Mouse (Mus musculus) forebrain, embryonic 14.5 days (tissue): ENCODE measurements around the gene Irs2. TPM values are rescaled to one million over a fixed set of nuclear protein-coding genes. Genes with fewer than 3 reads are reported as not detected.
A peak's percentile ranks its signal among the peaks of the same experiment; 100 is the strongest.

Experiments used
- ATAC-seq: fragments of 200-750 bp; cut with Nextera tagmentation; 2 replicates; pipeline ENCODE4 v1.8.0; 2017; ENCODE audit warnings: mild to moderate bottlenecking, moderate library complexity
- DNase-seq: peaks from one replicate; pipeline ENCODE4 v3.0.0-alpha.2; 2015; ENCODE audit warnings: low spot score
- H3K27ac ChIP-seq: fragments of 300-500 bp; sonication (generic); 2 replicates; pipeline ENCODE4 v1.5.1; 2014; ENCODE audit warnings: low read depth, mild to moderate bottlenecking, control low read depth, low read length, moderate library complexity
- H3K27me3 ChIP-seq: fragments of 300-500 bp; sonication (generic); replicated peaks from 2 replicates; pipeline ENCODE4 v1.6.1; 2014; ENCODE audit warnings: low read length, control low read depth, mixed read lengths; ENCODE audit not compliant: control insufficient read depth, insufficient read depth
- H3K36me3 ChIP-seq: fragments of 300-500 bp; sonication (generic); 2 replicates; pipeline ENCODE4 v1.6.1; 2014; ENCODE audit warnings: low read length, control low read depth; ENCODE audit not compliant: control insufficient read depth, insufficient read depth
- H3K4me1 ChIP-seq: fragments of 300-500 bp; sonication (generic); 2 replicates; pipeline ENCODE4 v1.6.1; 2014; ENCODE audit warnings: antibody characterized with exemption, low read length, control low read depth; ENCODE audit not compliant: control insufficient read depth, insufficient read depth
- H3K4me2 ChIP-seq: fragments of 300-500 bp; sonication (generic); 2 replicates; pipeline ENCODE4 v1.6.1; 2014; ENCODE audit warnings: mild to moderate bottlenecking, control low read depth, low read length
- H3K4me3 ChIP-seq: fragments of 300-500 bp; sonication (generic); 2 replicates; pipeline ENCODE4 v1.5.1; 2014; ENCODE audit warnings: low read depth, low read length, control low read depth
- H3K9ac ChIP-seq: fragments of 300-500 bp; sonication (generic); 2 replicates; pipeline ENCODE4 v1.6.1; 2014; ENCODE audit warnings: mild to moderate bottlenecking, low read length, control low read depth, moderate library complexity
- H3K9me3 ChIP-seq: fragments of 300-500 bp; sonication (generic); replicated peaks from 2 replicates; pipeline ENCODE4 v1.6.1; 2016; ENCODE audit warnings: low read length, control low read depth, mixed read lengths; ENCODE audit not compliant: control insufficient read depth
- WGBS: fragments of 180-500 bp; shearing (Covaris S2); extraction: QIAGEN DNeasy Blood & Tissue Kit; methylation state at CpG from one replicate; pipeline ENCODE4 v1.1.7; 2014; 5-methylcytosine and 5-hydroxymethylcytosine counted together
- polyA plus RNA-seq: library from polyadenylated mRNA; unstranded; fragments of >200 nt; fragmentation: Nextera tagmentation; extraction: Ambion mirVana; gene quantifications from 2 replicates; pipeline ENCODE4 v1.2.1, GENCODE M21; 2014

The Irs2 gene
- polyA plus RNA-seq, 1 experiment from 2014 or later: 3.9 TPM

DNA sequence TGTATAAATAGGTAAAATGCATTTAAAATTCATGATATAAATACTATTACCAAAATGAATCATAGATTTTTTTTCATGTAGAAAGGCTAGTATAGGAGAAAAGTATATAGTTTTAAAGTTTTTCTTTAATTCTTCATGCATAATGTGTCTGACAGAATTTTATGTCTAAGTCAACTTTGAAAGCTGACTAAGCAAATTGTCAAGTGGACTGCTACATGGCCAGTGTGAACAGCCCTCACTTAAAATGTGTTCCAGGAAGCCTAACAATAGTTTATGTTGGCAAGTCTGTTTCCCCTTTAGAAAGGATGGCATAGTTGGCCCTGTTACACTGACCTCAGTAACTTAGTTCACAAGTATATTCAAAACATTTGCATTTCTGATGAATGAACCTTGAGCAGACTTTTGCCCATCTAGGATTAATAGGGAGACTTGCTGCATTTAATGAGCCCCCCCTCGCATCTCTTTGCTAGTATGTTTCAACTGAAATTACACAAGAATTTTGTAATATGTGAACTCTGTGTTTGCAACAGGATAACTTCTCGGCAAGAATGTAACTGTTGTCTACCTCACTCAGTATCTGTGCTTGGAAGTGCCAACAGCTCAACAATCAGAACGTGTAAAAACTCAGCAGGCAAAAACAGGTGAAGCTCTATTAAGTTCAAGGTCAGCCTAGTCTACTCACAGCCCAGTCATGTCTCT, 3.7 kb upstream of the Irs2 start:
- Histone ChIP-seq H3K4me3 (no peak overlapping the region), H3K9ac (no peak overlapping the region), H3K4me1 (peaks cover 14% of the 10 kb centered on the region), H3K4me2 (no peak overlapping the region), H3K9me3 (no peaks in the 10 kb centered on the region), H3K27ac (no peak overlapping the region), H3K36me3 (no peaks in the 10 kb centered on the region), H3K27me3 (0 out of 2 replicates have a peak, but pooled peaks cover 3% of the 10 kb centered on the region)
- ATAC-seq (no peak), DNase-seq (no peak)
- WGBS: 76% methylated on average over 3 of the region's 3 CpGs

DNA sequence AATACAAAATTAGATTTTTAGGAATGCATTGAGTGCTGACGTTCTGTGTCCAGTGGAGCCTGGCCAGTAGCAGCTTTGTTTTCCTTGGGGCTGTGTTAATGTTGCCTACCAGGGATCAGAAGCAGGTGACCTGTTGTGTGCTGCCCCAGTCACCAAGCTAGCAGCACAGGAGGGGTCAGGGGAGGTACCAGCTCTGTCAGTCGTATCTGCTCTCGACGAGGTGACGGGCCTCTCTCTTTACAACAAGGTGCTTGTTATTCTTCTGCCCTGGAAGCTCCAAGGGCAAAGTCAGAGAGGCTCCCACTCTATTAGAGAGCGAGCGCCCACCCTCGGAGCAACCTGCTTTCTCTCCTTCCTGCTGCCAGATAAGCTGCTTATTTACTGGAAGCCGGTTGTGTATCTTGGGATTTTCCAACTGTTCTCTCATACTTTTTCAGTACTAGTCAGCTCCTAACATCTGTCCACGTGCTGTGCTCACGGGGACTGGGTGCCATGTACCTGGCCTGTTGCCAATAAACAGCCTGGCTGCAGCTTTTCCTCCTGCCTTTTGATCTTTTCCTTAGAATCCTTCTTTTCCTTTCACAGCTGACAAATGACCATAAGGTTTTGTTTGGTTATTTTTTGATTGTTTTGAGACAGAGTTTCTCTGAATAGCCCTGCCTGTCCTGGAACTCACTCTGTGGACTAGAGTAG, 2.8 kb upstream of the Irs2 start:
- Histone ChIP-seq H3K4me2 (0 out of 2 replicates have a peak overlapping the region, but pooled peaks have one; percentile 1), H3K27me3 (0 out of 2 replicates have a peak, but pooled peaks cover 3% of the 10 kb centered on the region), H3K27ac (no peak overlapping the region), H3K4me3 (no peak overlapping the region), H3K36me3 (peaks cover 1% of the 10 kb centered on the region; the same call in 1 of the 2 replicates), H3K9me3 (no peaks in the 10 kb centered on the region), H3K9ac (no peak overlapping the region), H3K4me1 (peaks cover 20% of the 10 kb centered on the region)
- DNase-seq: peak; percentile 39
- 13% methylated on average over 11 of the region's 11 CpGs for WGBS
- ATAC-seq: no peak

- Histone ChIP-seq H3K4me1 (peaks cover 27% of the 10 kb centered on the region), H3K4me2 (peak overlapping the region; percentile 93), H3K9me3 (no peaks in the 10 kb centered on the region), H3K4me3 (0 out of 2 replicates have a peak overlapping the region, but pooled peaks have one; percentile 75), H3K9ac (no peak overlapping the region), H3K27ac (peak overlapping the region; percentile 98; the same call in 1 of the 2 replicates), H3K27me3 (0 out of 2 replicates have a peak, but pooled peaks cover 3% of the 10 kb centered on the region), H3K36me3 (peaks cover 7% of the 10 kb centered on the region; the same call in 1 of the 2 replicates)
- 50% methylated on average over 11 of the region's 11 CpGs for WGBS
- ATAC-seq (no peak), DNase-seq (no peak)
Measured at GRCm38 (mm10) chr8:11010398-11010797, 2.1 kb upstream of the Irs2 start.

GRCm38 (mm10) chr8:11009431-11010071, 1.3 kb upstream of the Irs2 start:
- H3K4me1 ChIP-seq: peaks cover 35% of the 10 kb centered on the region

DNA sequence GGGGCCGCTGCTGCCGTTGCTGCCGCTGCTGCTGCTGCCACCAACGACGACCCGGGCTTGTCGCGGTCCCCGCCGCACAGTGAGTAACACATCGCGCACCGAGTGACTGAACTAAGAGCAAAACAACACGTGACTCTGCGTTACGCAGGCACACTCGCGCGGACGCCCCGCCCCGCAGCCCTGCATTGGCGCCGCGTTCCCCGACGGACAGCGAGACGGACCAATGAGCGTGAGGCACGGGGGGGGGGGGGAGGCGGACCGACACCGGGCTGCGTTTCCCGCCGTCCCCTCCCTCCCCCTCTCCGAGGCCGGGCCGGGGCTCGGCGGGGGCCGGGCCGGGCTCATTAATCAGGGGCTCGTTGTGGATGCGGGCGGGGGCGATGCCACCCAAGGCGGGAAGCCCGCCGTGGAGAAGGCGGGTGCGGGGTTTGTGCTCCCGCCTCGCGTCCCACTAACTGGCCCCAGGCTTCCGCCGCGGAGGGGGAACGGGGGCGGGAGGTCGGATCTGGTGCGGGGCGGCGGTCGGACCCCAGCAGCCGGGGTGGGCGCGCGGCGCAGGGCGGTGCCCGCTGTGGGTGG, 673 bp upstream of the Irs2 start:
- ATAC-seq (peak; percentile 92), DNase-seq (peak; percentile 99)
- Histone ChIP-seq H3K4me1 (peaks cover 42% of the 10 kb centered on the region), H3K27ac (peak overlapping the region; percentile 98), H3K4me3 (peak overlapping the region; percentile 75), H3K4me2 (peak overlapping the region; percentile 93), H3K27me3 (0 out of 2 replicates have a peak, but pooled peaks cover 3% of the 10 kb centered on the region), H3K9ac (peak overlapping the region; percentile 89), H3K9me3 (no peaks in the 10 kb centered on the region), H3K36me3 (peaks cover 12% of the 10 kb centered on the region; the same call in 1 of the 2 replicates)
- under 1% methylated on average over 44 of the region's 73 CpGs for WGBS

More at GRCm38 (mm10) chr8:11009431-11010071, 1.3 kb upstream of the Irs2 start:
- Histone ChIP-seq H3K9ac (peak overlapping the region; percentile 89), H3K4me3 (peak overlapping the region; percentile 75), H3K36me3 (peaks cover 12% of the 10 kb centered on the region; the same call in 1 of the 2 replicates), H3K27me3 (0 out of 2 replicates have a peak, but pooled peaks cover 3% of the 10 kb centered on the region), H3K4me2 (peak overlapping the region; percentile 93), H3K27ac (peak overlapping the region; percentile 98), H3K9me3 (no peaks in the 10 kb centered on the region)
- peak; percentile 92 for DNase-seq
- ATAC-seq: peak; percentile 70
- under 1% methylated on average over 43 of the region's 62 CpGs for WGBS

GRCm38 (mm10) chr8:11007581-11008378, 478 bp downstream of the Irs2 start:
- whole genome bisulfite sequencing: under 1% methylated on average over 86 of the region's 88 CpGs
- H3K27ac ChIP-seq: peak overlapping the region; percentile 98
- H3K9me3 ChIP-seq: no peaks in the 10 kb centered on the region
- peak overlapping the region; percentile 85 for H3K9ac ChIP-seq
- ATAC-seq: no peak
- H3K4me2 ChIP-seq: peak overlapping the region; percentile 93
- H3K4me3 ChIP-seq: peak overlapping the region; percentile 75
- DNase-seq: peak; percentile 65
- H3K36me3 ChIP-seq: peaks cover 12% of the 10 kb centered on the region; the same call in 1 of the 2 replicates
- H3K27me3 ChIP-seq: 0 out of 2 replicates have a peak, but pooled peaks cover 3% of the 10 kb centered on the region
- peaks cover 53% of the 10 kb centered on the region for H3K4me1 ChIP-seq

GRCm38 (mm10) chr8:11007001-11007580, 1.2 kb downstream of the Irs2 start:
- H3K36me3 ChIP-seq: peaks cover 12% of the 10 kb centered on the region; the same call in 1 of the 2 replicates
- under 1% methylated on average over 41 of the region's 56 CpGs for WGBS
- peak overlapping the region; percentile 75 for H3K4me3 ChIP-seq
- ATAC-seq (peak; percentile 54), DNase-seq (peak; percentile 93)
- peaks cover 60% of the 10 kb centered on the region for H3K4me1 ChIP-seq
- H3K27ac ChIP-seq: peak overlapping the region; percentile 98
- no peaks in the 10 kb centered on the region for H3K9me3 ChIP-seq
- peak overlapping the region; percentile 93 for H3K4me2 ChIP-seq
- peak overlapping the region; percentile 85 for H3K9ac ChIP-seq
- H3K27me3 ChIP-seq: 0 out of 2 replicates have a peak, but pooled peaks cover 3% of the 10 kb centered on the region
